In genomic region chr9:69110706-69111105, GRCm38 (mm10) we compare ENCODE assay signal across 20 mouse cellular contexts.
DNase-seq lines count a peak whose midpoint lies in the region; ATAC-seq and TF ChIP-seq lines count a peak whose summit lies in the region.
"Had no signal": no experiment of that assay in that cellular context is flagged by ENCODE, and none has a peak within 500 bp of the region (broad histone marks: within the 10 kb centered on the region; RNA-seq: fewer than 3 reads in every experiment).

No protein-coding gene starts in this region.

- H3K4me1 ChIP-seq in liver, embryonic 15.5 days (replicated peaks) = peaks cover 18% of the 10 kb centered on the region; the same call in 1 of the 2 replicates
- H3K4me1 ChIP-seq: lung, embryonic 15.5 days had no signal

- H3K4me2 ChIP-seq in liver, embryonic 15.5 days = no peak overlapping the region
- H3K4me2 ChIP-seq: embryonic facial prominence, embryonic 13.5 days; forebrain, embryonic 13.5 days; heart, embryonic 11.5 days; hindbrain, embryonic 15.5 days; limb, embryonic 15.5 days; lung, embryonic 15.5 days had no signal

- H3K9me3 ChIP-seq in liver, embryonic 15.5 days (replicated peaks) = no peaks in the 10 kb centered on the region
- H3K9me3 ChIP-seq: embryonic facial prominence, embryonic 13.5 days; forebrain, embryonic 13.5 days; hindbrain, embryonic 15.5 days; limb, embryonic 15.5 days; lung, embryonic 15.5 days had no signal

- no peaks in the 10 kb centered on the region for H3K36me3 ChIP-seq in liver, embryonic 15.5 days (replicated peaks)
- H3K36me3 ChIP-seq: embryonic facial prominence, embryonic 13.5 days; G1E; hindbrain, embryonic 15.5 days; limb, embryonic 15.5 days; lung, embryonic 15.5 days had no signal

- no peak overlapping the region for H3K4me3 ChIP-seq in liver, embryonic 15.5 days (replicated peaks)
- H3K4me3 ChIP-seq in layer of hippocampus, adult 2 months = no peak overlapping the region
- H3K4me3 ChIP-seq: embryonic facial prominence, embryonic 13.5 days; erythroblast, embryonic 14.5 days; forebrain, embryonic 13.5 days; hindbrain, embryonic 15.5 days; left cerebral cortex, adult 2 months; limb, embryonic 15.5 days; lung, embryonic 15.5 days had no signal

- H3K27ac ChIP-seq in liver, embryonic 15.5 days (replicated peaks) = peak overlapping the region; percentile 41; the same call in 1 of the 2 replicates
- H3K27ac ChIP-seq in layer of hippocampus, adult 2 months = no peak overlapping the region
- H3K27ac ChIP-seq: embryonic facial prominence, embryonic 13.5 days; forebrain, embryonic 13.5 days; hindbrain, embryonic 15.5 days; left cerebral cortex, adult 2 months; limb, embryonic 15.5 days; lung, embryonic 15.5 days had no signal

- H3K9ac ChIP-seq in liver, embryonic 15.5 days = no peak overlapping the region
- H3K9ac ChIP-seq: embryonic facial prominence, embryonic 13.5 days; forebrain, embryonic 13.5 days; hindbrain, embryonic 15.5 days; limb, embryonic 15.5 days; lung, embryonic 15.5 days had no signal

- WGBS in liver, embryonic 15.5 days (ENCODE audit: insufficient replicate concordance) = 77% methylated on average over 6 of the region's 6 CpGs

- H3K27me3 ChIP-seq in liver, embryonic 15.5 days = no peaks in the 10 kb centered on the region
- H3K27me3 ChIP-seq: CH12.LX; embryonic facial prominence, embryonic 13.5 days; forebrain, embryonic 13.5 days; hindbrain, embryonic 15.5 days; lung, embryonic 15.5 days; Patski had no signal

- no peak for TF ChIP-seq CTCF in layer of hippocampus, adult 2 months (conservative IDR thresholded peaks at IDR 0.05)

- ATAC-seq in CD4-positive, CD25-positive, alpha-beta regulatory T cell, adult 4 months = no peak
- no peak for ATAC-seq in liver, embryonic 15.5 days (ENCODE audit: insufficient read depth)
- ATAC-seq: forebrain, embryonic 13.5 days; Patski had no signal

- peak; percentile 33 for DNase-seq in CD4-positive, CD25-positive, alpha-beta regulatory T cell, adult 2 months (ENCODE audit: low read depth, low spot score)
- DNase-seq in liver = no peak
- peak; percentile 36 for DNase-seq in T-cell, adult 2 months (ENCODE audit: low spot score)
- peak; percentile 22 for DNase-seq in thymus, postnatal 25 days
- DNase-seq in layer of hippocampus, adult 2 months (ENCODE audit: low spot score in 2 of 2) = no peak
- DNase-seq: adrenal gland, adult 2 months; lung, postnatal 36 days had no signal

Comparison
In these comparisons a context has a peak if more than half of its experiments do, and no peak if none do; other contexts are left out.
1. DNase-seq: peak in CD4-positive, CD25-positive, alpha-beta regulatory T cell, adult 2 months (single experiment), T-cell, adult 2 months (single experiment) and thymus, postnatal 25 days (single experiment); none in liver (single experiment) and layer of hippocampus, adult 2 months (0 of 2).